Comparison of ENCODE assay signal across 13 mouse cellular contexts in genomic region chr7:89748415-89748814, GRCm38 (mm10).
A peak's percentile ranks its signal among the peaks of the same experiment; 100 is the strongest.
DNase-seq lines count a peak whose midpoint lies in the region; ATAC-seq and TF ChIP-seq lines count a peak whose summit lies in the region.
"Had no signal": no experiment of that assay in that cellular context is flagged by ENCODE, and none has a peak within 500 bp of the region (broad histone marks: within the 10 kb centered on the region; RNA-seq: fewer than 3 reads in every experiment).

No protein-coding gene starts in this region.

- peak; percentile 40 for DNase-seq in kidney, postnatal 14 days
- no peak for DNase-seq in kidney, adult 8-10 months
- peak; percentile 83 for DNase-seq in 3T3-L1 (ENCODE audit: low read depth, low spot score)
- DNase-seq in thymus, postnatal 25 days: no peak
- DNase-seq: cerebellum, adult 9-10 months; kidney, adult 11 months; thymus, adult 2 months had no signal

- H3K27ac ChIP-seq in forebrain, embryonic 15.5 days (replicated peaks): no peak overlapping the region
- H3K27ac ChIP-seq in forebrain, embryonic 12.5 days: no peak overlapping the region
- peak overlapping the region; percentile 74 for H3K27ac ChIP-seq in embryonic fibroblast, embryonic 13.5 days (ENCODE audit: insufficient read depth, low read length)
- H3K27ac ChIP-seq in liver, embryonic 12.5 days: no peak overlapping the region
- H3K27ac ChIP-seq: limb, embryonic 12.5 days; midbrain, embryonic 12.5 days had no signal

- WGBS in forebrain, embryonic 15.5 days: 36% methylated on average over 7 of the region's 7 CpGs
- WGBS in forebrain, embryonic 12.5 days: 59% methylated on average over 7 of the region's 7 CpGs
- WGBS in liver, embryonic 12.5 days (ENCODE audit: insufficient replicate concordance): 56% methylated on average over 7 of the region's 7 CpGs

- no peak for TF ChIP-seq POLR2A in embryonic fibroblast, embryonic 13.5 days (IDR thresholded peaks at IDR 0.05; ENCODE audit: low read depth, low read length)

- H3K36me3 ChIP-seq in forebrain, embryonic 15.5 days: no peaks in the 10 kb centered on the region
- H3K36me3 ChIP-seq in forebrain, embryonic 12.5 days (replicated peaks): no peaks in the 10 kb centered on the region
- H3K36me3 ChIP-seq in liver, embryonic 12.5 days: no peaks in the 10 kb centered on the region
- H3K36me3 ChIP-seq: limb, embryonic 12.5 days; midbrain, embryonic 12.5 days had no signal

- no peak overlapping the region for H3K4me2 ChIP-seq in forebrain, embryonic 15.5 days (replicated peaks)
- no peak overlapping the region for H3K4me2 ChIP-seq in forebrain, embryonic 12.5 days
- no peak overlapping the region for H3K4me2 ChIP-seq in liver, embryonic 12.5 days
- H3K4me2 ChIP-seq: limb, embryonic 12.5 days; midbrain, embryonic 12.5 days had no signal

- no peak for TF ChIP-seq CTCF in embryonic fibroblast, embryonic 13.5 days (IDR thresholded peaks at IDR 0.05; ENCODE audit: borderline replicate concordance, insufficient read depth, low read length)

- no peak overlapping the region for H3K4me3 ChIP-seq in forebrain, embryonic 15.5 days
- H3K4me3 ChIP-seq in forebrain, embryonic 12.5 days (replicated peaks): no peak overlapping the region
- H3K4me3 ChIP-seq in embryonic fibroblast, embryonic 13.5 days (ENCODE audit: insufficient read depth, low read length): no peak overlapping the region
- H3K4me3 ChIP-seq in liver, embryonic 12.5 days: no peak overlapping the region
- H3K4me3 ChIP-seq: limb, embryonic 12.5 days; midbrain, embryonic 12.5 days had no signal

- ATAC-seq in forebrain, embryonic 15.5 days (replicated peaks): peak; percentile 60
- no peak for ATAC-seq in forebrain, embryonic 12.5 days (ENCODE audit: low FRiP score)
- no peak for ATAC-seq in liver, embryonic 12.5 days

- H3K9me3 ChIP-seq in forebrain, embryonic 15.5 days: no peaks in the 10 kb centered on the region
- no peaks in the 10 kb centered on the region for H3K9me3 ChIP-seq in forebrain, embryonic 12.5 days
- no peaks in the 10 kb centered on the region for H3K9me3 ChIP-seq in liver, embryonic 12.5 days (replicated peaks)
- H3K9me3 ChIP-seq: limb, embryonic 12.5 days; midbrain, embryonic 12.5 days had no signal

- no peak overlapping the region for H3K9ac ChIP-seq in forebrain, embryonic 15.5 days (replicated peaks)
- H3K9ac ChIP-seq in forebrain, embryonic 12.5 days: no peak overlapping the region
- no peak overlapping the region for H3K9ac ChIP-seq in liver, embryonic 12.5 days
- H3K9ac ChIP-seq: limb, embryonic 12.5 days; midbrain, embryonic 12.5 days had no signal

- H3K27me3 ChIP-seq in forebrain, embryonic 15.5 days: no peaks in the 10 kb centered on the region
- no peaks in the 10 kb centered on the region for H3K27me3 ChIP-seq in forebrain, embryonic 12.5 days
- H3K27me3 ChIP-seq in liver, embryonic 12.5 days (replicated peaks): no peaks in the 10 kb centered on the region
- H3K27me3 ChIP-seq: limb, embryonic 12.5 days; midbrain, embryonic 12.5 days had no signal

- H3K4me1 ChIP-seq in forebrain, embryonic 15.5 days: peaks cover 9% of the 10 kb centered on the region
- H3K4me1 ChIP-seq in forebrain, embryonic 12.5 days: peaks cover 6% of the 10 kb centered on the region; the same call in 1 of the 2 replicates
- H3K4me1 ChIP-seq in embryonic fibroblast, embryonic 13.5 days (ENCODE audit: control insufficient read depth, insufficient read depth, low read length): peaks cover 8% of the 10 kb centered on the region
- no peaks in the 10 kb centered on the region for H3K4me1 ChIP-seq in liver, embryonic 12.5 days

Comparison
In these comparisons a context has a peak if more than half of its experiments do, and no peak if none do; other contexts are left out.
1. DNase-seq: peak in kidney, postnatal 14 days (single experiment) and 3T3-L1 (single experiment); none in kidney, adult 8-10 months (0 of 2) and thymus, postnatal 25 days (single experiment).